Mouse (Mus musculus) neural tube, embryonic 12.5 days (tissue): ENCODE measurements at regions not wholly inside any gene's neighbourhood (a gene's known extent, or its start where the extent isn't known, plus 50 kb on each side); places are given as distances from the start of the nearest gene placed in this dataset.

Experiments
- ATAC-seq: fragments of 200-750 bp; cut with Nextera tagmentation; 2 replicates; pipeline ENCODE4 v1.8.0; 2017; ENCODE audit warnings: low read depth, mild to moderate bottlenecking, moderate TSS enrichment, moderate library complexity; ENCODE audit not compliant: low FRiP score
- H3K27ac ChIP-seq: fragments of 300-500 bp; sonication (generic); 2 replicates; pipeline ENCODE4 v1.5.1; 2016
- H3K27me3 ChIP-seq: fragments of 300-500 bp; sonication (generic); replicated peaks from 2 replicates; pipeline ENCODE4 v1.6.1; 2016; ENCODE audit warnings: mild to moderate bottlenecking
- H3K36me3 ChIP-seq: fragments of 300-500 bp; sonication (generic); 2 replicates; pipeline ENCODE4 v1.6.1; 2016; ENCODE audit warnings: mild to moderate bottlenecking
- H3K4me1 ChIP-seq: fragments of 300-500 bp; sonication (generic); 2 replicates; pipeline ENCODE4 v1.6.1; 2016
- H3K4me2 ChIP-seq: fragments of 300-500 bp; sonication (generic); replicated peaks from 2 replicates; pipeline ENCODE4 v1.6.1; 2016; ENCODE audit warnings: mild to moderate bottlenecking
- H3K4me3 ChIP-seq: fragments of 300-500 bp; sonication (generic); 2 replicates; pipeline ENCODE4 v1.5.1; 2016
- H3K9ac ChIP-seq: fragments of 300-500 bp; sonication (generic); 2 replicates; pipeline ENCODE4 v1.6.1; 2016; ENCODE audit warnings: mild to moderate bottlenecking
- H3K9me3 ChIP-seq: fragments of 300-500 bp; sonication (generic); 2 replicates; pipeline ENCODE4 v1.6.1; 2016; ENCODE audit warnings: mild to moderate bottlenecking
- WGBS: fragments of 180-500 bp; shearing (Covaris S2); methylation state at CpG from one replicate; pipeline ENCODE4 v1.1.7; 2016; 5-methylcytosine and 5-hydroxymethylcytosine counted together

- no peaks in the 10 kb centered on the region for H3K27me3 ChIP-seq
- no peak for ATAC-seq
- H3K9ac ChIP-seq: no peak overlapping the region
- H3K4me1 ChIP-seq: no peaks in the 10 kb centered on the region
- H3K4me2 ChIP-seq: no peak overlapping the region
- no peaks in the 10 kb centered on the region for H3K9me3 ChIP-seq
- WGBS: 86% methylated on average over 2 of the region's 2 CpGs
- H3K4me3 ChIP-seq: no peak overlapping the region
- no peak overlapping the region for H3K27ac ChIP-seq
- no peaks in the 10 kb centered on the region for H3K36me3 ChIP-seq
Observed at GRCm38 (mm10) chr17:79154138-79154537, 102.4 kb downstream of the Qpct start.

DNA sequence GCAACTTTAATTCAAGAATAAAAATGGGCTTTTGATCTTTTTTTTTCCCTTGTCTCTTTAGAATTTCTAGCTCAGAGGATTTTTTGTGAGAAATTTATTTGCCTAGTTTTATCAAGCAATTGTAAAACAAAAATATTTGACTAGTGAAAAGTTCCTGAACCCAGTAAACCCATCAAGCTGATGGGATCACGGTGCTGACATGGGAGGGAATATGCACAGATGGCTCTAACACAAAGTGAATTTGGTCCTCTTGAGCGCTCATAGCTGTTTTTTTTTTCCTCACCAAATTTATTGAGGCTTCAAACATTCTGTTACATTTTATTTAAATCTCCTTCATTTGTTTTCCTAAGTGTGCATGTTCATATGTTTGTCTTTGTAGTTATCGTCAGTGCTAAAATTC, 101.1 kb downstream of the Qpct start:
- no peak overlapping the region for H3K4me2 ChIP-seq
- no peak overlapping the region for H3K27ac ChIP-seq
- no peaks in the 10 kb centered on the region for H3K9me3 ChIP-seq
- 86% methylated on average over 3 of the region's 3 CpGs for WGBS
- no peak overlapping the region for H3K4me3 ChIP-seq
- no peaks in the 10 kb centered on the region for H3K27me3 ChIP-seq
- H3K36me3 ChIP-seq: no peaks in the 10 kb centered on the region
- no peak for ATAC-seq
- H3K9ac ChIP-seq: no peak overlapping the region
- H3K4me1 ChIP-seq: no peaks in the 10 kb centered on the region

- WGBS: 92% methylated on average over 3 of the region's 3 CpGs
- Histone ChIP-seq H3K4me1 (no peaks in the 10 kb centered on the region), H3K36me3 (no peaks in the 10 kb centered on the region)
Observed at GRCm38 (mm10) chr17:79147883-79148282, 96.2 kb downstream of the Qpct start.

DNA sequence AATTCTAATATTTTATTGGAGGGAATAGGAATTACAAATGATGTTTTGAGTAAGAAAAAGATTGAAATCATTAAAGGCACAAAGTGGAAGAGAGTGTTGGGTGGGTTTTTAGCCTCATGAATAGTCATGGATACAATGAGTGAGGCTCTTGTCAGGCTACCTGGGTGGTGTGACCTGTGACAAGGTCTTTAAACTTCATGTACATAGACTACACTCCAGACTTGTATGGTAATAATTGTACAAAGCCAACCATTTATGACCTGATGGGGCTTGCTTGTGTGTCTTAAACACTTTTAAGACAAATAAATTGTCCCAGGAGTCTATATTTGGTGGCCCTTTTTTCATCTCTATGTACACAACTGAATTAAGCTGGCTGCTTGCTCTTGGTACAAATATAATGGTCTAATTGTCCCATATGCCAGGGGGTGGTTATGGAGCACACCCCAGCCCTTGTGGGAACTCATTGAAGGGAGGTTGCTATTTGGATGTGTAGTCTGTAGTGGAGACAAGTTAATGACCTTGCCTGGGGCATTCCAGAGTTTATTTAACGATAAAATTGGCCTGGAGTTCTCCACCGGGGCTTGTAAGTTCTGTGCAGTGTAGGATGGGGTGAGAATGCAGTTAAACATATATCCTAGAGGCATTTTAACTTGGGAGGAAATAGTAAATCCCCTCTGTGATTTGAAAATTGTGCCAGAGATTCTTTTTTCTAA, 93.4 kb downstream of the Qpct start:
- Histone ChIP-seq H3K4me1 (no peaks in the 10 kb centered on the region), H3K4me2 (no peak overlapping the region), H3K27me3 (no peaks in the 10 kb centered on the region), H3K36me3 (no peaks in the 10 kb centered on the region), H3K4me3 (no peak overlapping the region), H3K9me3 (no peaks in the 10 kb centered on the region), H3K9ac (no peak overlapping the region), H3K27ac (no peak overlapping the region)
- ATAC-seq: no peak
- WGBS: 68% methylated on average over 2 of the region's 2 CpGs

More at GRCm38 (mm10) chr17:79147883-79148282, 96.2 kb downstream of the Qpct start:
- H3K9me3 ChIP-seq: no peaks in the 10 kb centered on the region
- no peak overlapping the region for H3K4me3 ChIP-seq
- H3K27me3 ChIP-seq: no peaks in the 10 kb centered on the region
- no peak overlapping the region for H3K9ac ChIP-seq
- no peak overlapping the region for H3K27ac ChIP-seq
- ATAC-seq: no peak
- H3K4me2 ChIP-seq: no peak overlapping the region

DNA sequence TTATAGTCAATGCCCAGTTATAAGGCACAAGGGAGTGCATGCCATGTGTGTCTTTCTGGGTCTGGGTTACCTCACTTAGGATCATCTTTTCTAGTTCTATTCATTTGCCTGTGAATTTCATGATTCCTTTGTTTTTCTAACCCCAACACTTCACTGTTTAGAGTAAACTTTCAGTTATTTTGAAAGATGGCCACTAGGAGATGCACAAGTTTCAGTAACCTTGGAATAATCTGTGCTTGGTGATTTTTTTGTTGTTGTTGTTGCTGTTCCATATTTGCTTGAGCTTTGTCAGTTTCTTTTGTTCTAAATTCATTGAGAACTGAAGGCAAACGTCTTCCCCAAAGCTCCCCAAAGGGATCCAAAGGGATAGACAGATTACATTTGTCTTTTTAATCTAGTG, 91.3 kb downstream of the Qpct start:
- Histone ChIP-seq H3K9ac (no peak overlapping the region), H3K4me1 (no peaks in the 10 kb centered on the region), H3K4me3 (no peak overlapping the region), H3K9me3 (no peaks in the 10 kb centered on the region), H3K36me3 (no peaks in the 10 kb centered on the region), H3K27ac (no peak overlapping the region), H3K4me2 (no peak overlapping the region), H3K27me3 (no peaks in the 10 kb centered on the region)
- 40% methylated on average over 1 of the region's 1 CpGs for WGBS
- ATAC-seq: no peak
